Mouse (Mus musculus) urinary bladder, postnatal 25 days (tissue): ENCODE data around the gene Hes1.

ENCODE experiments used
- DNase-seq: peaks from one replicate; pipeline ENCODE4 v3.0.0; 2022; ENCODE audit warnings: low spot score

Gene Hes1

GRCm38 (mm10) chr16:30114451-30114850 lies 50.3 kb downstream of the Hes1 start:
- DNase-seq = no peak
